Mouse (Mus musculus): ENCODE data around the gene Sipa1l3.

The Sipa1l3 gene

DNA sequence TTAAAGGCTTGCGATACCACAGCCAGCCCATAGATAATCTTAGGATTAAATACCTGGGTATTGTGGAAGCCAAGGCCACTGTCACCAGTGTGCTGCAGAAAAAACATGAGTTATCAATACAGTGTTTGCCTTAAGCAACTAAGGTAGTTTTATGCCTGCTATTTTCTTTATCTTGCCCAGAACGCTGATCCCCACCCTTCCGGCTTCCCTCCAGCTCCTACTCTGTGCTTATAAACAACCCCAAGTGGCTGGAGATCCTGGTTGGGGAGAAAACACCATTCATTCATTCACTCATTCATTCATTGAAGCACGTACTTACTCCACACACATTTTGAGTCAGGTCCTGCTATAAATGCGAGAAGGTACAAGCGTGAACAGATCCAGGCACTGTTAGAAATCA is 233.9 kb downstream of the Sipa1l3 start:
- no peak for DNase-seq (ENCODE audit: low spot score in 2 of 2)

DNA sequence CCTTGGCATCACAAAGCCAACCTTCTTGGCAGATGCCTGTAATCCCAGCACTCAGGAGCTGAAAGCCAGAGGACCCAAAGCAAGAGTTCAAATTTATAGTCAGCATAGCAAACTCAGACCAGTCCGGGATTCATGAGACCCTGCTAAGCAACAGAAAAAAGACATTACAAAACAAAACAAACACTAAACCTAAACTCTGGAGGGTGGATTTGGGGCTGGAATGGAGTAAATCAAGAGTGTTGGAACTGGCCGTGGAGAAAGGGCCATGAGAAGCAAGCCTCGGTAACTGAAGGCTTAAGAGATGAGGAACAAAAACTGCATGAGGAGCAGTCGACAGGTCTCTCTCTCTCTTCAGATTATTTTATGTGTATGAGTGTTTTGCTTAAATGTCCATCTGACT is 234.6 kb downstream of the Sipa1l3 start:
- DNase-seq (ENCODE audit: low spot score in 2 of 2) = no peak

DNA sequence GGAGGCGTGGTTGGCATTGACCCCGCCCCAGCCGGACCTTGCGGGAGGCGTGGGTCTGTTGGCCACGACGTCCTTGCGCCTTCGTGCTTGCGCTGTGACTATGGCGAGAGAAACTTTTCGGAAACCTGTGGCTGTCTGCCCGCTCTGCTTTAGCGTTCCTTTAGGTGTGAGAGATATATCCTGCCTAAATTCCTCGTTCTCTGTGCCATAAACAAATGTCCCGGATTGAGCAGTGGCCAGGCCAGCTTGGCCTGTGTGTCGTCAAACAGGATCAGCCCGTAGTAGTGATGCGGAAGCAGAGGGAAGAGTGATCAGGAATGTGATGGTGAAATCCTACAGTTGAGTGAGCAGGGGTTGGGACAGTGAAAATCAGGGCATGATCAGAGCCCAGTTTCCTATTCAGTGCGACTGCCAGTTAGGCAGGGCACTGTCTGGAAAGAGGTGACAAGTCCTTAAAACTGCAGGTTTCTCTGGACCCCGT is 236.3 kb downstream of the Sipa1l3 start:
- DNase-seq (ENCODE audit: low spot score in 2 of 2) = no peak

DNA sequence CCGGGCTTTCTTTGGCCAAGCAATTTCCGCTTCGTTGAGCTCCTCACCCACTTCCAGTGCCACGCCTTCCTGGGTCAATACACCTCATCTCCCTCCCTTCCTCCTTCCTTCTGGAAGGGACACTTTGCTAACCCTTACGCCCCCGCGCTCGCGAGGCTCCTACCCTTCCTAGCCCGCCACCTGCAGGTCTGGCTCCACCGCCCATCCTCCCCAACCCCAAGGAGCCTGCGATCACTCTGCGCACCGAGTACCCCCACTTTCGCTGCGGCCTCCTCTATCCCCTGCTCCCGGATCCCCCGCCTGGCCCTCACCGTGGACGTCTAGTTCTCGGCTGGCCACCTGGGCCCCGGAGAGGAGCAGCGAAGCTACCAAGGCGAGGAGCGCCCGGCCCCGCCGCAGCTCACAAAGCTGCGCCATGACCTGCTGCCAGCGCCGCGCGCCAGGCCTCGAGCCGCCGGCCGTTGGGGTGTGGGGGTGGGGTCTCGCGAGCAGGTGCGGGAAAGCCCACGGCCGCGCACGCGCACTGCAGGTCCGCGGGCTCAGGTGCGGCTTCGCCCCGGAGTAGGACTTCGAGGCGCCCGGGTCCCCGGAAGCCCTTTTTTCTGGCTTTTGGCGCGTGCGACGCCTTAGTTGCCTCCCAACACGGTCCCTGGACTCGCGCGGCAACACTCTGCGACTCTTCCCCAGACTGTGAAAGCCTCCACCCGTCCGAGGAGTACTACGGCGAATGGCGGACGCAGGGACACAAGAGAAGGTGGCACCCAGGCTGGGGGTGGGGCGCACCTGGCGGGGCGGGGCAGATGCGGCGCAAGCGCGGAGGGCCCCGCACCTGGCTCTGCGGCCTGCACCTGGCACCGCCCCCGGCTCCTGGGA is 237.0 kb downstream of the Sipa1l3 start, which contains the start of gene Spint2:
TSS of gene Spint2 (minus strand) at position 712 of the 873 bp plus-strand sequence.
- peak; percentile 31 to 38 for DNase-seq (ENCODE audit: low spot score in 2 of 2)

- DNase-seq (ENCODE audit: low spot score in 2 of 2) = no peak
Observed at GRCm38 (mm10) chr7:29280801-29281200, 237.6 kb downstream of the Sipa1l3 start.

GRCm38 (mm10) chr7:29279924-29280323 is 238.5 kb downstream of the Sipa1l3 start:
- no peak for DNase-seq (ENCODE audit: low spot score in 2 of 2)

- DNase-seq (ENCODE audit: low spot score in 2 of 2) = no peak
Observed at GRCm38 (mm10) chr7:29279261-29279660, 239.2 kb downstream of the Sipa1l3 start.

DNA sequence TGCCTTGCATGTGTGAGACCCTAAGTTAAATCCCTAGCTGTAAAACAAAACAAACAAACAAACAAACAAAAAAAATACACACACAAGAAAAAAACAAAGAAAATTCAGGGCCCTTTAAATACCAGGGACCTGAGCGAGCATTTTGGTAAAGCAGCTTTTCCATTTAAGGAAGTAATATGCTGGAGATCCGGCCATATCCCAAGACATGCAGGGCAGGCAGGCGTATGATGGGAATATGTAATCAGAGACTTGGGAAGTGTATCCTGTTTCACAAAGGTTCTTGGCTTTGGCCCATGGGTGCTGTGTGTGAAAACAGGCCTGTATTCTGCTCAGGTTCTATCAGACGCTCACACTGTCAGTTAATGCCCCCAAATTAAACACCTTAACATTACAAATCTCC is 240.9 kb downstream of the Sipa1l3 start:
- no peak for DNase-seq (ENCODE audit: low spot score in 2 of 2)

DNA sequence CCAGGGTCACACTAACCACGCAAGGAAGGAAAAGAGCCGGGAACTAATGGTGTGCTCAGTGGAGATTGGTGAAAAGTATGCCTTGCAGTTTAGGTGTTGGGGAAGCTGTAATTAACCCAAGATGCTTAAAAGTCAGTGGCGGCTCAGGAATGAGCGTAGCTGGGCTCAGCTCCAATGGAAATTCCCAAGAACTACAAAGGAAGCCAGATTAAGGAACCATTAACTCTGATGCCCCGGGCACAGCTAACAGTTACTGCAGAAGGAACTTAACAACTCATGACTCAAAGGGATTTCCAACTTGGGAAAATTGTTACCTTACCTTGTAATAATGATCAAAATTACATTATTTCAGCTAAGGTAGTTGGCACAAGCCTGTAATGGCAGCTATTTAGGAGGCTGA is 241.7 kb downstream of the Sipa1l3 start:
- no peak for DNase-seq (ENCODE audit: low spot score in 2 of 2)

- peak; percentile 34 to 53 for DNase-seq (ENCODE audit: low spot score in 2 of 2)
Observed at GRCm38 (mm10) chr7:29271687-29272465, 246.6 kb downstream of the Sipa1l3 start.

- DNase-seq (ENCODE audit: low spot score in 2 of 2) = no peak
Observed at GRCm38 (mm10) chr7:29270445-29270844, 248.0 kb downstream of the Sipa1l3 start.
